Mouse (Mus musculus): ENCODE data around the gene Lmnb2. TPM values are rescaled to one million over a fixed set of nuclear protein-coding genes. Genes with fewer than 3 reads are reported as not detected.

The Lmnb2 gene
- polyA plus RNA-seq, 1 experiment: 66.4 TPM

- no peak overlapping the region for H3K4me3 ChIP-seq (ENCODE audit: insufficient read depth, poor library complexity, severe bottlenecking)
- no peaks in the 10 kb centered on the region for H3K36me3 ChIP-seq (ENCODE audit: control insufficient read depth, insufficient read depth)
- H3K27me3 ChIP-seq (ENCODE audit: control insufficient read depth, insufficient read depth, insufficient read length): no peaks in the 10 kb centered on the region
- no peak for TF ChIP-seq CTCF (IDR thresholded peaks at IDR 0.05; ENCODE audit: control insufficient read depth, insufficient read depth, insufficient read length)
- no peak overlapping the region for H3ac ChIP-seq (ENCODE audit: control insufficient read depth, insufficient read length, low read depth)
- no peaks in the 10 kb centered on the region for H3K79me3 ChIP-seq (ENCODE audit: low read depth)
- H3K79me2 ChIP-seq (ENCODE audit: control insufficient read depth, insufficient read depth): no peaks in the 10 kb centered on the region
Observed at GRCm38 (mm10) chr10:80950314-80950713, 32.3 kb upstream of the Lmnb2 start.

GRCm38 (mm10) chr10:80949081-80949480 lies 31.0 kb upstream of the Lmnb2 start:
- no peak overlapping the region for H3K4me3 ChIP-seq (ENCODE audit: insufficient read depth, poor library complexity, severe bottlenecking)
- no peaks in the 10 kb centered on the region for H3K79me2 ChIP-seq (ENCODE audit: control insufficient read depth, insufficient read depth)
- H3K27me3 ChIP-seq (ENCODE audit: control insufficient read depth, insufficient read depth, insufficient read length): no peaks in the 10 kb centered on the region
- H3K79me3 ChIP-seq (ENCODE audit: low read depth): no peaks in the 10 kb centered on the region
- no peak overlapping the region for H3ac ChIP-seq (ENCODE audit: control insufficient read depth, insufficient read length, low read depth)
- TF ChIP-seq MYOG (IDR thresholded peaks at IDR 0.05; ENCODE audit: control insufficient read depth, extremely low read depth, insufficient read length): no peak
- no peak for TF ChIP-seq FOSL1 (IDR thresholded peaks at IDR 0.05; ENCODE audit: insufficient read depth, low read length, poor library complexity, severe bottlenecking)
- TF ChIP-seq MYOD1 (IDR thresholded peaks at IDR 0.05; ENCODE audit: control insufficient read depth, insufficient read length, low read depth): no peak
- TF ChIP-seq CEBPB (IDR thresholded peaks at IDR 0.05; ENCODE audit: low read depth): no peak
- TF ChIP-seq MAX (IDR thresholded peaks at IDR 0.05): no peak
- TF ChIP-seq USF1 (IDR thresholded peaks at IDR 0.05; ENCODE audit: low read depth): no peak
- no peak for TF ChIP-seq CTCF (IDR thresholded peaks at IDR 0.05; ENCODE audit: control insufficient read depth, insufficient read depth, insufficient read length)
- H3K36me3 ChIP-seq (ENCODE audit: control insufficient read depth, insufficient read depth): no peaks in the 10 kb centered on the region

- no peak for TF ChIP-seq CEBPB (IDR thresholded peaks at IDR 0.05; ENCODE audit: low read depth)
- TF ChIP-seq FOSL1 (IDR thresholded peaks at IDR 0.05; ENCODE audit: insufficient read depth, low read length, poor library complexity, severe bottlenecking): no peak
- peak; percentile 72 for TF ChIP-seq USF1 (IDR thresholded peaks at IDR 0.05; ENCODE audit: low read depth)
- TF ChIP-seq MYOG (IDR thresholded peaks at IDR 0.05; ENCODE audit: control insufficient read depth, extremely low read depth, insufficient read length): no peak
- no peak for TF ChIP-seq CTCF (IDR thresholded peaks at IDR 0.05; ENCODE audit: control insufficient read depth, insufficient read depth, insufficient read length)
- H3K79me3 ChIP-seq (ENCODE audit: low read depth): no peaks in the 10 kb centered on the region
- no peaks in the 10 kb centered on the region for H3K79me2 ChIP-seq (ENCODE audit: control insufficient read depth, insufficient read depth)
- no peak overlapping the region for H3ac ChIP-seq (ENCODE audit: control insufficient read depth, insufficient read length, low read depth)
- no peaks in the 10 kb centered on the region for H3K27me3 ChIP-seq (ENCODE audit: control insufficient read depth, insufficient read depth, insufficient read length)
- H3K36me3 ChIP-seq (ENCODE audit: control insufficient read depth, insufficient read depth): no peaks in the 10 kb centered on the region
- no peak overlapping the region for H3K4me3 ChIP-seq (ENCODE audit: insufficient read depth, poor library complexity, severe bottlenecking)
Observed at GRCm38 (mm10) chr10:80948570-80948969, 30.5 kb upstream of the Lmnb2 start.

GRCm38 (mm10) chr10:80947802-80948201 lies 29.8 kb upstream of the Lmnb2 start:
- Histone ChIP-seq H3K27me3 (ENCODE audit: control insufficient read depth, insufficient read depth, insufficient read length) (no peaks in the 10 kb centered on the region), H3ac (ENCODE audit: control insufficient read depth, insufficient read length, low read depth) (no peak overlapping the region), H3K79me3 (ENCODE audit: low read depth) (no peaks in the 10 kb centered on the region), H3K4me3 (ENCODE audit: insufficient read depth, poor library complexity, severe bottlenecking) (no peak overlapping the region), H3K36me3 (ENCODE audit: control insufficient read depth, insufficient read depth) (no peaks in the 10 kb centered on the region), H3K79me2 (ENCODE audit: control insufficient read depth, insufficient read depth) (no peaks in the 10 kb centered on the region)
- no peak for TF ChIP-seq MYOD1 (IDR thresholded peaks at IDR 0.05; ENCODE audit: control insufficient read depth, insufficient read length, low read depth)
- TF ChIP-seq MAX (IDR thresholded peaks at IDR 0.05): no peak
- no peak for TF ChIP-seq CEBPB (IDR thresholded peaks at IDR 0.05; ENCODE audit: low read depth)
- no peak for TF ChIP-seq USF1 (IDR thresholded peaks at IDR 0.05; ENCODE audit: low read depth)
- no peak for TF ChIP-seq FOSL1 (IDR thresholded peaks at IDR 0.05; ENCODE audit: insufficient read depth, low read length, poor library complexity, severe bottlenecking)
- TF ChIP-seq MYOG (IDR thresholded peaks at IDR 0.05; ENCODE audit: control insufficient read depth, extremely low read depth, insufficient read length): no peak
- TF ChIP-seq CTCF (IDR thresholded peaks at IDR 0.05; ENCODE audit: control insufficient read depth, insufficient read depth, insufficient read length): no peak

- no peak for TF ChIP-seq USF1 (IDR thresholded peaks at IDR 0.05; ENCODE audit: low read depth)
- no peak for TF ChIP-seq MYOG (IDR thresholded peaks at IDR 0.05; ENCODE audit: control insufficient read depth, extremely low read depth, insufficient read length)
- no peak for TF ChIP-seq CEBPB (IDR thresholded peaks at IDR 0.05; ENCODE audit: low read depth)
- no peak for TF ChIP-seq FOSL1 (IDR thresholded peaks at IDR 0.05; ENCODE audit: insufficient read depth, low read length, poor library complexity, severe bottlenecking)
- no peak for TF ChIP-seq MYOD1 (IDR thresholded peaks at IDR 0.05; ENCODE audit: control insufficient read depth, insufficient read length, low read depth)
- TF ChIP-seq MAX (IDR thresholded peaks at IDR 0.05): no peak
- TF ChIP-seq CTCF (IDR thresholded peaks at IDR 0.05; ENCODE audit: control insufficient read depth, insufficient read depth, insufficient read length): no peak
- H3K27me3 ChIP-seq (ENCODE audit: control insufficient read depth, insufficient read depth, insufficient read length): no peaks in the 10 kb centered on the region
- H3K36me3 ChIP-seq (ENCODE audit: control insufficient read depth, insufficient read depth): no peaks in the 10 kb centered on the region
- H3K79me3 ChIP-seq (ENCODE audit: low read depth): no peaks in the 10 kb centered on the region
- H3K4me3 ChIP-seq (ENCODE audit: insufficient read depth, poor library complexity, severe bottlenecking): no peak overlapping the region
- no peaks in the 10 kb centered on the region for H3K79me2 ChIP-seq (ENCODE audit: control insufficient read depth, insufficient read depth)
- H3ac ChIP-seq (ENCODE audit: control insufficient read depth, insufficient read length, low read depth): no peak overlapping the region
Observed at GRCm38 (mm10) chr10:80946684-80947437, 28.8 kb upstream of the Lmnb2 start.

- H3K27me3 ChIP-seq (ENCODE audit: control insufficient read depth, insufficient read depth, insufficient read length): no peaks in the 10 kb centered on the region
- H3K36me3 ChIP-seq (ENCODE audit: control insufficient read depth, insufficient read depth): no peaks in the 10 kb centered on the region
- no peak overlapping the region for H3K4me3 ChIP-seq (ENCODE audit: insufficient read depth, poor library complexity, severe bottlenecking)
- H3ac ChIP-seq (ENCODE audit: control insufficient read depth, insufficient read length, low read depth): no peak overlapping the region
- no peaks in the 10 kb centered on the region for H3K79me2 ChIP-seq (ENCODE audit: control insufficient read depth, insufficient read depth)
- TF ChIP-seq CEBPB (IDR thresholded peaks at IDR 0.05; ENCODE audit: low read depth) (peak; percentile 10), USF1 (IDR thresholded peaks at IDR 0.05; ENCODE audit: low read depth) (no peak)
- no peaks in the 10 kb centered on the region for H3K79me3 ChIP-seq (ENCODE audit: low read depth)
Observed at GRCm38 (mm10) chr10:80944231-80944630, 26.2 kb upstream of the Lmnb2 start.

Measured in C2C12 (cell line).